Mouse (Mus musculus): ENCODE measurements at regions not wholly inside any gene's neighbourhood (a gene's known extent, or its start where the extent isn't known, plus 50 kb on each side); places are given as distances from the start of the nearest gene placed in this dataset.

DNA sequence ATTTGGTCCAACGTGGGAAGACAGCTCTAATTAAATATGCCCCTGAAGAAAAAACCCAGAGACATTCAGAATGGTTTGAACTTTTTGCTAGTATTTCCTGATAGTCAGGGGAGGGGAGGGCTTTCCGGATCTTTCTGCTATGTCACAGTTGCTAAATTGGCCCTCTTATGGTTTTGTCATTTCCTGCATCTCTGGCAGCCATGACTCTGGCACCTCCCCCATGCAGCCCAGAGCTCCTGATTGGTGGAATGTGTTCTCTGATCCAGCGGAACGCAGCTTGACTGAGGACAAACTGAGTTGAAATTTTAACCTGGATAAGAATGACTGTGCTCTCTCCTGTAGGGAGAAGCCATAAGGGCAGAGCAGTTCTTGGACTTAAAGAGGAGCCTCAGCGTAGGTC, 150.4 kb upstream of the Emcn start:
- H3K4me1 ChIP-seq: no peaks in the 10 kb centered on the region
- no peak for ATAC-seq (ENCODE audit: insufficient number of reproducible peaks, low FRiP score, low TSS enrichment, low read depth)
- H3K4me3 ChIP-seq: no peak overlapping the region
- no peak overlapping the region for H3K9ac ChIP-seq
- H3K27ac ChIP-seq: no peak overlapping the region
- no peaks in the 10 kb centered on the region for H3K27me3 ChIP-seq
- H3K4me2 ChIP-seq: no peak overlapping the region
- H3K9me3 ChIP-seq: no peaks in the 10 kb centered on the region
- WGBS: 70% methylated on average over 5 of the region's 5 CpGs
- H3K36me3 ChIP-seq: no peaks in the 10 kb centered on the region

GRCm38 (mm10) chr3:137191009-137191408, 149.9 kb upstream of the Emcn start:
- no peak overlapping the region for H3K27ac ChIP-seq
- H3K9ac ChIP-seq: no peak overlapping the region
- no peak overlapping the region for H3K4me2 ChIP-seq
- no peaks in the 10 kb centered on the region for H3K4me1 ChIP-seq
- H3K4me3 ChIP-seq: no peak overlapping the region
- H3K27me3 ChIP-seq: no peaks in the 10 kb centered on the region
- 81% methylated on average over 4 of the region's 4 CpGs for WGBS
- ATAC-seq (ENCODE audit: insufficient number of reproducible peaks, low FRiP score, low TSS enrichment, low read depth): no peak
- H3K36me3 ChIP-seq: no peaks in the 10 kb centered on the region
- no peaks in the 10 kb centered on the region for H3K9me3 ChIP-seq

GRCm38 (mm10) chr3:137193873-137194272, 147.0 kb upstream of the Emcn start:
- no peaks in the 10 kb centered on the region for H3K4me1 ChIP-seq
- no peak overlapping the region for H3K27ac ChIP-seq
- H3K9me3 ChIP-seq: no peaks in the 10 kb centered on the region
- ATAC-seq (ENCODE audit: insufficient number of reproducible peaks, low FRiP score, low TSS enrichment, low read depth): no peak
- H3K27me3 ChIP-seq: no peaks in the 10 kb centered on the region
- WGBS: 53% methylated on average over 1 of the region's 1 CpGs
- no peak overlapping the region for H3K9ac ChIP-seq
- H3K4me2 ChIP-seq: no peak overlapping the region
- no peak overlapping the region for H3K4me3 ChIP-seq
- H3K36me3 ChIP-seq: no peaks in the 10 kb centered on the region

- H3K4me2 ChIP-seq: no peak overlapping the region
- 83% methylated on average over 3 of the region's 3 CpGs for WGBS
- H3K9me3 ChIP-seq: no peaks in the 10 kb centered on the region
- no peaks in the 10 kb centered on the region for H3K36me3 ChIP-seq
- no peak for ATAC-seq (ENCODE audit: insufficient number of reproducible peaks, low FRiP score, low TSS enrichment, low read depth)
- no peak overlapping the region for H3K27ac ChIP-seq
- H3K9ac ChIP-seq: no peak overlapping the region
- no peaks in the 10 kb centered on the region for H3K4me1 ChIP-seq
- H3K27me3 ChIP-seq: no peaks in the 10 kb centered on the region
- no peak overlapping the region for H3K4me3 ChIP-seq
Measured at GRCm38 (mm10) chr3:137211667-137212066, 129.2 kb upstream of the Emcn start.

GRCm38 (mm10) chr3:137216036-137216435, 124.8 kb upstream of the Emcn start:
- ATAC-seq (ENCODE audit: insufficient number of reproducible peaks, low FRiP score, low TSS enrichment, low read depth): no peak
- Histone ChIP-seq H3K9me3 (no peaks in the 10 kb centered on the region), H3K9ac (no peak overlapping the region), H3K4me3 (no peak overlapping the region), H3K27me3 (no peaks in the 10 kb centered on the region), H3K36me3 (no peaks in the 10 kb centered on the region), H3K4me2 (no peak overlapping the region), H3K4me1 (no peaks in the 10 kb centered on the region), H3K27ac (no peak overlapping the region)
- WGBS: 76% methylated on average over 1 of the region's 1 CpGs

DNA sequence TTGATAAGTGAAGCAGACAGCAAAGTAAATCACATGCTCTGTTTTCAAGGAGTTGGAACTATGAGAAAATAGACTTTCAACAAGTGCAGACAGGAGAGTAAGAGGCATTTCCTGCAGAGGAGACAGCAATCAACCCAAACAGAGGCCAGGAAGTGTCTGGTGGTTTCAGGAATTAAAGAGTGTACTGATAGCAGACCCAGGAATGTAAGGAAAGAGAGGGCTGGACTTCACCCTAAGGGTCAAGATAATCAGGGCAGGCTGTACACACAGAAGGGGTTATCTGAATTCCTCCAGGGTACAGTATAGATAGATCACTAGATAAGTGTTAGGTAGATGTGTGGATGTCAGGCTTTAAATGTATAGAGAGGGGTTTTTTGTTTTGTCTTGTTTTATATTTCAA, 123.6 kb upstream of the Emcn start:
- no peak for ATAC-seq (ENCODE audit: insufficient number of reproducible peaks, low FRiP score, low TSS enrichment, low read depth)
- Histone ChIP-seq H3K4me2 (no peak overlapping the region), H3K4me3 (no peak overlapping the region), H3K9me3 (no peaks in the 10 kb centered on the region), H3K9ac (no peak overlapping the region), H3K27me3 (no peaks in the 10 kb centered on the region), H3K27ac (no peak overlapping the region), H3K4me1 (no peaks in the 10 kb centered on the region), H3K36me3 (no peaks in the 10 kb centered on the region)

DNA sequence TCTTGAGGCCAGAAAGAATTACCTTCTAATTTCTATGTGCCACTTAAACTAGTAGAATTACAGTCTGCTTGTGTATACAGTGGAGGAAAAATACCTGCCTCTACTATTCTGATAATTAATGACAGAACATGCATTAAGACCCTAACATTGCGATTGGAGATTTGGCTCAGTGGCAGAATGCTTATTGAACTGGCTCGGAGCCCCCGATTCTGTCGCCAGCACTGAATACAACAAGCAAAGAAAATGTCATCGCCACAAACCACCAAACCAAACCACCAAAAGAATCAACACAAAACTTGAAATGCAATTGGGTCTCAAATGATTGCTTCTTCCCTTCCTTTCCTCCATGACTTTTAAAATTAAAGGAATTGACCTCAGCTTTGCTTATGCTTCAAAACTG, 122.9 kb upstream of the Emcn start:
- ATAC-seq (ENCODE audit: insufficient number of reproducible peaks, low FRiP score, low TSS enrichment, low read depth): no peak
- Histone ChIP-seq H3K4me1 (no peaks in the 10 kb centered on the region), H3K36me3 (no peaks in the 10 kb centered on the region), H3K9me3 (no peaks in the 10 kb centered on the region), H3K4me3 (no peak overlapping the region), H3K4me2 (no peak overlapping the region), H3K27me3 (no peaks in the 10 kb centered on the region), H3K9ac (no peak overlapping the region), H3K27ac (no peak overlapping the region)
- WGBS: 87% methylated on average over 5 of the region's 5 CpGs

- no peaks in the 10 kb centered on the region for H3K27me3 ChIP-seq
- H3K9me3 ChIP-seq: no peaks in the 10 kb centered on the region
- no peak overlapping the region for H3K27ac ChIP-seq
- H3K4me2 ChIP-seq: no peak overlapping the region
- H3K4me3 ChIP-seq: no peak overlapping the region
- H3K4me1 ChIP-seq: no peaks in the 10 kb centered on the region
- no peak overlapping the region for H3K9ac ChIP-seq
- no peak for ATAC-seq (ENCODE audit: insufficient number of reproducible peaks, low FRiP score, low TSS enrichment, low read depth)
- H3K36me3 ChIP-seq: no peaks in the 10 kb centered on the region
- WGBS: 86% methylated on average over 1 of the region's 1 CpGs
Measured at GRCm38 (mm10) chr3:137226151-137226550, 114.7 kb upstream of the Emcn start.

DNA sequence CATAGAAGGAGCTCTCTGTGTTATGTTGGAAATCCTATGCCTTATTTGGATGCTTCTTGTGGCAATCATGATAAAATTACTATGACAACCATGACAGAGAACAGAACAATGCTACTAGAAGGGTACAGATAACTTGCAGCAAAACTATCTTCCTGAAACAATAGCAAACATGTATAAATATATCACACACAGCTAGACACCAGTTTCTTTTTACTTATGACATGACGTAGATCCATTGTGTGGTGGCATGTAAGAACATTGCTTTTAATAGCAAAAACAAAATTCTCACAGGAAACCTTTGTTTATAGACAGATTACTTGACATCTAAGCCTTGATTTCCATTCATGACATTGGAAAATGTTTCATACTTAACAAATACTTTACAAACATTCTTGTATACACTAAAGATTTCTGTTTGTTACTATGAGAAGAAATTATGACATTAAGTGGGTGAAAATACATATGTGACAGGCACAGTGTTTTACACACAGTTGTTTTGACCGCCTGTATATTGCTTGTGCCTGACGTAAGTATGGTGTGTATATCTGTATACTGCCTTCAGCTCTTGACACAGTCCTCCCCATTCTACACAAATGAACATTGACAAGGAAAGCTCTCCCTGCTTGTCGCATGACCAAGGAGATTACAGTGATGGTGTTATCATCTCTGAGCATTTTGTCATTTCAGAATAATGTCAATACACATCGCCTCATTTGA, 113.6 kb upstream of the Emcn start:
- Histone ChIP-seq H3K36me3 (no peaks in the 10 kb centered on the region), H3K4me3 (no peak overlapping the region), H3K9me3 (no peaks in the 10 kb centered on the region), H3K9ac (no peak overlapping the region), H3K4me1 (no peaks in the 10 kb centered on the region), H3K27me3 (no peaks in the 10 kb centered on the region), H3K27ac (no peak overlapping the region), H3K4me2 (no peak overlapping the region)
- 86% methylated on average over 5 of the region's 5 CpGs for WGBS
- no peak for ATAC-seq (ENCODE audit: insufficient number of reproducible peaks, low FRiP score, low TSS enrichment, low read depth)

DNA sequence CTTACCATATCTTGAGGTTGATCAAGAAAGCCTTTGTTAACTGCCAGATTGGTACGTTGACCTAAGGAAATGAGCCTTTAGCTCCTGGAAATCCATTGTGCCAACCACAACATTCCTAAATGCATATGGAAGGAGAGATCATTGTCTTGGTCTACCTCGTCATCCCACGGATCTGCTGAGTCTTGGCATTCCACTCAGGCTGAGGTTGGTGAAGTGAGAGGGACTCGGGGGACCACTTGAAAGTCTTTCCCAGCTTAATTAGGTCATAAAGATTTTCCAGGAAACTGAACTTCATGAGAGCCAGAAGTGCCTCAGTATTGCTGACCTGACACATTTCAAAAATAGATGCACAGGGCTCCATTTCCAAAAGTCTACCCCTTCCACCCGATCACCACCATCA, 112.5 kb upstream of the Emcn start:
- no peaks in the 10 kb centered on the region for H3K36me3 ChIP-seq
- WGBS: 46% methylated on average over 5 of the region's 5 CpGs

DNA sequence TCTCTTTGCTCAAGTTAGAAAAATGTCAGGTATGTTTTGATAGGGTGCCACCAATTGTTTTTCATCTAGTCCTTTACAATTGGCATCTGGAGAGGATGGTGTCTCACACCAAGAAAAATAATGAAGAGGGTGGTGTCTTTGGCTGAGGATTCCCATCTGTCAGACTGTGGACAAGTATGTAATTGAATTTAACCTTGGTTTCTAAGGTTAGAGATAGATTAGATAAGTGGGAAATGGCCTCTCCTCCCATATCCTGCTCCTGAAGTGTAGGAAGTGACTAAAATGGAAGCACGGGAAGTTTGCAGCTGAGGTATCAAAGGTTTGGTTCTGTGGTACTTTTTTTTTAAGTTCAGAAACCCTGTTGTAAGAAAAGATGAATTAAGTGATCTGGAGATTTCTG, 98.0 kb upstream of the Emcn start:
- Histone ChIP-seq H3K9ac (no peak overlapping the region), H3K27me3 (no peaks in the 10 kb centered on the region), H3K4me3 (no peak overlapping the region), H3K36me3 (no peaks in the 10 kb centered on the region), H3K4me1 (no peaks in the 10 kb centered on the region), H3K9me3 (no peaks in the 10 kb centered on the region), H3K4me2 (no peak overlapping the region), H3K27ac (no peak overlapping the region)
- 59% methylated on average over 1 of the region's 1 CpGs for WGBS
- no peak for ATAC-seq (ENCODE audit: insufficient number of reproducible peaks, low FRiP score, low TSS enrichment, low read depth)

More for the DNA sequence above, 112.5 kb upstream of the Emcn start:
- Histone ChIP-seq H3K27ac (no peak overlapping the region), H3K27me3 (no peaks in the 10 kb centered on the region), H3K4me1 (no peaks in the 10 kb centered on the region), H3K4me3 (no peak overlapping the region), H3K9me3 (no peaks in the 10 kb centered on the region), H3K9ac (no peak overlapping the region), H3K4me2 (no peak overlapping the region)
- no peak for ATAC-seq (ENCODE audit: insufficient number of reproducible peaks, low FRiP score, low TSS enrichment, low read depth)

DNA sequence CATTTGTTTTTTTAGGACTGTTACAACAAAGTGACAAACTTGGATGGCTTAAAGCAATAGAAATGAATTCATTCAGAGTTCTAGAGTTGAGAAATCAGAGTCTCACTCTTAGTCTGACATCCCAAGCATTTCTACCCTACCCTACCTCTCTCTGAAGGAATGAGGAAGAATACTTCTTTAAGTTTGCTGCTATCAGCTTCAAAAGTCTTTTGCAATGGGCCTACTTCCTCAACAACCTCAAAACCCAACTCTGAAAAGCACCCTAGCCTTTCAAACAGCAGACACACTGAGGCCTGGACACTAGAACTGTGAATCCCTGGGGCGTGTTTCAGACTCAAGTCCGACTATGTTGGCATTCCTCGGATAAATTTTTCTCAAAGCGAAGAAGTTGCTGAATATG, 77.0 kb upstream of the Emcn start:
- H3K9ac ChIP-seq: no peak overlapping the region
- no peak overlapping the region for H3K4me3 ChIP-seq
- no peaks in the 10 kb centered on the region for H3K9me3 ChIP-seq
- no peak overlapping the region for H3K4me2 ChIP-seq
- no peak for ATAC-seq (ENCODE audit: insufficient number of reproducible peaks, low FRiP score, low TSS enrichment, low read depth)
- no peaks in the 10 kb centered on the region for H3K36me3 ChIP-seq
- H3K27ac ChIP-seq: no peak overlapping the region
- H3K4me1 ChIP-seq: no peaks in the 10 kb centered on the region
- no peaks in the 10 kb centered on the region for H3K27me3 ChIP-seq
- 95% methylated on average over 4 of the region's 4 CpGs for WGBS

- ATAC-seq (ENCODE audit: insufficient number of reproducible peaks, low FRiP score, low TSS enrichment, low read depth): no peak
- Histone ChIP-seq H3K9me3 (no peaks in the 10 kb centered on the region), H3K4me3 (no peak overlapping the region), H3K4me1 (no peaks in the 10 kb centered on the region), H3K36me3 (no peaks in the 10 kb centered on the region), H3K4me2 (no peak overlapping the region), H3K27me3 (no peaks in the 10 kb centered on the region), H3K27ac (no peak overlapping the region), H3K9ac (no peak overlapping the region)
- WGBS: 42% methylated on average over 1 of the region's 1 CpGs
Measured at GRCm38 (mm10) chr3:137267752-137268151, 73.1 kb upstream of the Emcn start.
